Mouse (Mus musculus): Measurements from ENCODE around the gene Maml2.

GRCm38 (mm10) chr9:13251251-13251650 lies 46.5 kb upstream of the Maml2 start:
- TF ChIP-seq CTCF (IDR thresholded peaks at IDR 0.05; ENCODE audit: borderline replicate concordance, insufficient read depth, low read depth, low read length), result no peak
- TF ChIP-seq POLR2A (IDR thresholded peaks at IDR 0.05; ENCODE audit: borderline replicate concordance, insufficient read depth, low read length), result no peak
